Mouse (Mus musculus) embryonic facial prominence, embryonic 15.5 days (tissue): ENCODE measurements around the gene Afdn. TPM values are rescaled to one million over a fixed set of nuclear protein-coding genes. Genes with fewer than 3 reads are reported as not detected.
"Not testable (repeated sequence)": the region's sequence is repeated elsewhere in the genome, so short reads cannot be mapped to it uniquely, and the experiment has no call there.

ENCODE experiments used
- ATAC-seq: fragments of 200-750 bp; cut with Nextera tagmentation; 2 replicates; pipeline ENCODE4 v1.8.0; 2017; ENCODE audit warnings: low read depth, moderate TSS enrichment; ENCODE audit not compliant: insufficient number of reproducible peaks, low FRiP score, low TSS enrichment
- H3K27ac ChIP-seq: fragments of 300-500 bp; sonication (generic); replicated peaks from 2 replicates; pipeline ENCODE4 v1.5.1; 2015; ENCODE audit warnings: mild to moderate bottlenecking, inconsistent platforms
- H3K27me3 ChIP-seq: fragments of 300-500 bp; sonication (generic); 2 replicates; pipeline ENCODE4 v1.6.1; 2015; ENCODE audit warnings: inconsistent platforms
- H3K36me3 ChIP-seq: fragments of 300-500 bp; sonication (generic); 2 replicates; pipeline ENCODE4 v1.6.1; 2015; ENCODE audit warnings: mild to moderate bottlenecking, inconsistent platforms
- H3K4me1 ChIP-seq: fragments of 300-500 bp; sonication (generic); 2 replicates; pipeline ENCODE4 v1.6.1; 2015; ENCODE audit warnings: inconsistent platforms
- H3K4me2 ChIP-seq: fragments of 300-500 bp; sonication (generic); replicated peaks from 2 replicates; pipeline ENCODE4 v1.6.1; 2015; ENCODE audit warnings: mild to moderate bottlenecking, inconsistent platforms
- H3K4me3 ChIP-seq: fragments of 300-500 bp; sonication (generic); replicated peaks from 2 replicates; pipeline ENCODE4 v1.5.1; 2015; ENCODE audit warnings: mild to moderate bottlenecking, inconsistent platforms
- H3K9ac ChIP-seq: fragments of 300-500 bp; sonication (generic); 2 replicates; pipeline ENCODE4 v1.6.1; 2015; ENCODE audit warnings: inconsistent platforms
- H3K9me3 ChIP-seq: fragments of 300-500 bp; sonication (generic); replicated peaks from 2 replicates; pipeline ENCODE4 v1.6.1; 2016; ENCODE audit warnings: inconsistent platforms
- WGBS: fragments of 180-500 bp; shearing (Covaris S2); methylation state at CpG from one replicate; pipeline ENCODE4 v1.1.7; 2015; 5-methylcytosine and 5-hydroxymethylcytosine counted together
- polyA plus RNA-seq: library from polyadenylated mRNA; unstranded; fragments of >200 nt; fragmentation: Nextera tagmentation; extraction: Ambion mirVana; gene quantifications from 2 replicates; pipeline ENCODE4 v1.2.1, GENCODE M21; 2015

Afdn gene
- polyA plus RNA-seq, 1 experiment from 2014 or later = 81.2 TPM

GRCm38 (mm10) chr17:13920771-13921170 lies 160.4 kb downstream of the Afdn start:
- ATAC-seq = peak; percentile 7; the same call in 1 of the 2 replicates
- no peaks in the 10 kb centered on the region for H3K36me3 ChIP-seq
- H3K9me3 ChIP-seq = no peaks in the 10 kb centered on the region
- no peak overlapping the region for H3K27ac ChIP-seq
- H3K9ac ChIP-seq = no peak overlapping the region
- H3K4me1 ChIP-seq = no peaks in the 10 kb centered on the region
- 27% methylated on average over 2 of the region's 2 CpGs for WGBS
- no peak overlapping the region for H3K4me3 ChIP-seq
- no peaks in the 10 kb centered on the region for H3K27me3 ChIP-seq
- no peak overlapping the region for H3K4me2 ChIP-seq

GRCm38 (mm10) chr17:13923418-13923817 lies 163.1 kb downstream of the Afdn start:
- Histone ChIP-seq H3K4me3 (no peak overlapping the region), H3K27me3 (no peaks in the 10 kb centered on the region), H3K4me2 (no peak overlapping the region), H3K4me1 (no peaks in the 10 kb centered on the region), H3K9ac (no peak overlapping the region), H3K9me3 (no peaks in the 10 kb centered on the region), H3K27ac (no peak overlapping the region), H3K36me3 (no peaks in the 10 kb centered on the region)
- 53% methylated on average over 2 of the region's 2 CpGs for WGBS
- ATAC-seq = no peak

- no peak overlapping the region for H3K4me2 ChIP-seq
- H3K27ac ChIP-seq = no peak overlapping the region
- ATAC-seq = no peak
- H3K36me3 ChIP-seq = no peaks in the 10 kb centered on the region
- H3K4me3 ChIP-seq = no peak overlapping the region
- H3K9ac ChIP-seq = no peak overlapping the region
- 94% methylated on average over 2 of the region's 2 CpGs for WGBS
- no peaks in the 10 kb centered on the region for H3K27me3 ChIP-seq
- H3K4me1 ChIP-seq = no peaks in the 10 kb centered on the region
- no peaks in the 10 kb centered on the region for H3K9me3 ChIP-seq
Measured at GRCm38 (mm10) chr17:13924588-13924987, 164.2 kb downstream of the Afdn start.

- Histone ChIP-seq H3K4me3 (no peak overlapping the region), H3K4me2 (no peak overlapping the region), H3K27me3 (no peaks in the 10 kb centered on the region), H3K9ac (no peak overlapping the region), H3K27ac (no peak overlapping the region), H3K4me1 (no peaks in the 10 kb centered on the region), H3K9me3 (no peaks in the 10 kb centered on the region), H3K36me3 (no peaks in the 10 kb centered on the region)
- no peak for ATAC-seq
- 65% methylated on average over 3 of the region's 3 CpGs for WGBS
Measured at GRCm38 (mm10) chr17:13925931-13926330, 165.6 kb downstream of the Afdn start.

- Histone ChIP-seq H3K36me3 (no peaks in the 10 kb centered on the region), H3K9ac (no peak overlapping the region), H3K9me3 (no peaks in the 10 kb centered on the region), H3K4me2 (no peak overlapping the region), H3K4me3 (no peak overlapping the region), H3K27me3 (no peaks in the 10 kb centered on the region), H3K27ac (no peak overlapping the region), H3K4me1 (no peaks in the 10 kb centered on the region)
- 80% methylated on average over 9 of the region's 9 CpGs for WGBS
- ATAC-seq = no peak
Measured at GRCm38 (mm10) chr17:13930421-13930820, 170.1 kb downstream of the Afdn start.

- ATAC-seq, H3K4me3 ChIP-seq, H3K27ac ChIP-seq, H3K36me3 ChIP-seq, H3K9ac ChIP-seq, H3K9me3 ChIP-seq, H3K27me3 ChIP-seq, H3K4me2 ChIP-seq, H3K4me1 ChIP-seq: not testable (repeated sequence)
- WGBS = 92% methylated on average over 2 of the region's 2 CpGs
Measured at GRCm38 (mm10) chr17:13935364-13935763, 175.0 kb downstream of the Afdn start.

- Histone ChIP-seq H3K4me1 (no peaks in the 10 kb centered on the region), H3K27ac (no peak overlapping the region), H3K27me3 (no peaks in the 10 kb centered on the region), H3K36me3 (no peaks in the 10 kb centered on the region), H3K4me2 (no peak overlapping the region), H3K4me3 (no peak overlapping the region), H3K9ac (no peak overlapping the region), H3K9me3 (no peaks in the 10 kb centered on the region)
- no peak for ATAC-seq
- 95% methylated on average over 4 of the region's 4 CpGs for WGBS
Measured at GRCm38 (mm10) chr17:13937787-13938186, 177.4 kb downstream of the Afdn start.

GRCm38 (mm10) chr17:13938652-13939051 lies 178.3 kb downstream of the Afdn start:
- Histone ChIP-seq H3K9me3 (no peaks in the 10 kb centered on the region), H3K4me1 (no peaks in the 10 kb centered on the region), H3K9ac (no peak overlapping the region), H3K27me3 (no peaks in the 10 kb centered on the region), H3K36me3 (no peaks in the 10 kb centered on the region), H3K4me3 (no peak overlapping the region), H3K4me2 (no peak overlapping the region), H3K27ac (no peak overlapping the region)
- WGBS = 67% methylated on average over 3 of the region's 3 CpGs
- ATAC-seq = peak; percentile 65

GRCm38 (mm10) chr17:13939231-13939630 lies 178.9 kb downstream of the Afdn start:
- ATAC-seq, H3K4me1 ChIP-seq, H3K4me3 ChIP-seq, H3K9me3 ChIP-seq, H3K9ac ChIP-seq, H3K27me3 ChIP-seq, H3K4me2 ChIP-seq, H3K36me3 ChIP-seq, H3K27ac ChIP-seq: not testable (repeated sequence)
- 74% methylated on average over 2 of the region's 2 CpGs for WGBS

GRCm38 (mm10) chr17:13940487-13940886 lies 180.1 kb downstream of the Afdn start:
- H3K9me3 ChIP-seq = no peaks in the 10 kb centered on the region
- H3K4me3 ChIP-seq = no peak overlapping the region
- H3K4me2 ChIP-seq = no peak overlapping the region
- H3K27me3 ChIP-seq = no peaks in the 10 kb centered on the region
- WGBS = 82% methylated on average over 1 of the region's 1 CpGs
- no peak for ATAC-seq
- H3K4me1 ChIP-seq = no peaks in the 10 kb centered on the region
- no peak overlapping the region for H3K9ac ChIP-seq
- H3K27ac ChIP-seq = no peak overlapping the region
- no peaks in the 10 kb centered on the region for H3K36me3 ChIP-seq

GRCm38 (mm10) chr17:13948073-13948472 lies 187.7 kb downstream of the Afdn start, which contains the start of gene Gm7168:
TSS of gene Gm7168 (plus strand) at chr17:13948373.
- not testable (repeated sequence) for H3K4me1 ChIP-seq, H3K27me3 ChIP-seq, H3K27ac ChIP-seq, ATAC-seq, H3K36me3 ChIP-seq, H3K4me3 ChIP-seq, H3K4me2 ChIP-seq, H3K9me3 ChIP-seq, H3K9ac ChIP-seq
- WGBS = 88% methylated on average over 1 of the region's 2 CpGs

- H3K27ac ChIP-seq, H3K4me3 ChIP-seq, H3K36me3 ChIP-seq, H3K27me3 ChIP-seq, H3K4me1 ChIP-seq, H3K4me2 ChIP-seq, H3K9me3 ChIP-seq, ATAC-seq, H3K9ac ChIP-seq: not testable (repeated sequence)
- WGBS = 83% methylated on average over 1 of the region's 1 CpGs
Measured at GRCm38 (mm10) chr17:13951570-13951969, 191.2 kb downstream of the Afdn start.
